Mouse (Mus musculus): ENCODE measurements around the gene Ubox5.

Gene Ubox5

DNA sequence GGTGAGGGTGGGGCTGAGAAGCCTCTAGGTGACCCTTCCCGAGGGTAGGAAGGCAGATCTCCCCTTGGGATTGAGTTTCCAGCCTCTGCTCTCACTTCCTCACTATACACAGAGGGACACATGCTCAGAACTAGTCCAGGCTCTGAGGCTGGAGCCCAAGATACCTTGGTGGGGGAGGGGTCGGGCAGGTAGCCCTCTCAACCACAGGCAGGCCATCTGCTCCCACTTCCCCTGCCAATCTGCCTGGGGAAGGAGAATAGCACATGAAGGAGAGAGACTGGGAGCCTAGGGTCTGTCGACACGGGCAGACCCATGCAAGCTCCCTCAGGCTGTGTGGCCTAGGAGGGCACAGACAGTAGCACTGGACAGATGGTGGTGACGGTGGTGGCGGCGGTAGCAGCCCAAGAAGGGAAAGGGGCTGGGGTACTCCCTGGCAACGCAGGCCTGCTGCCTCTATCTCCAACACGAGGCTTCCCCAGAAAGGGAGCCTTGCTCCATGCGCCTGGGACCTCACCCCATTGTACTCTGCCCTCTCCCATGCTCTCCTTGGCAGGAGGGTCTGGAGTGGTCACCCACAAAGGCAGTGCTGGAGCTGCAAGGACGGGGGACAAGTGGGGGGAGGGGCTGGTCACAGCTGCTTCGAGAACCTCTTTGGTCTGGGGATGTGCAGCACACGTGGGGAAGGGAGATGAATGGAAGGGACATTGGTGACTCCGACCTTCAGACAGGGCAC lies 4.3 kb upstream of the Ubox5 start:
- peak; percentile 39 for DNase-seq (ENCODE audit: extremely low spot score)

DNA sequence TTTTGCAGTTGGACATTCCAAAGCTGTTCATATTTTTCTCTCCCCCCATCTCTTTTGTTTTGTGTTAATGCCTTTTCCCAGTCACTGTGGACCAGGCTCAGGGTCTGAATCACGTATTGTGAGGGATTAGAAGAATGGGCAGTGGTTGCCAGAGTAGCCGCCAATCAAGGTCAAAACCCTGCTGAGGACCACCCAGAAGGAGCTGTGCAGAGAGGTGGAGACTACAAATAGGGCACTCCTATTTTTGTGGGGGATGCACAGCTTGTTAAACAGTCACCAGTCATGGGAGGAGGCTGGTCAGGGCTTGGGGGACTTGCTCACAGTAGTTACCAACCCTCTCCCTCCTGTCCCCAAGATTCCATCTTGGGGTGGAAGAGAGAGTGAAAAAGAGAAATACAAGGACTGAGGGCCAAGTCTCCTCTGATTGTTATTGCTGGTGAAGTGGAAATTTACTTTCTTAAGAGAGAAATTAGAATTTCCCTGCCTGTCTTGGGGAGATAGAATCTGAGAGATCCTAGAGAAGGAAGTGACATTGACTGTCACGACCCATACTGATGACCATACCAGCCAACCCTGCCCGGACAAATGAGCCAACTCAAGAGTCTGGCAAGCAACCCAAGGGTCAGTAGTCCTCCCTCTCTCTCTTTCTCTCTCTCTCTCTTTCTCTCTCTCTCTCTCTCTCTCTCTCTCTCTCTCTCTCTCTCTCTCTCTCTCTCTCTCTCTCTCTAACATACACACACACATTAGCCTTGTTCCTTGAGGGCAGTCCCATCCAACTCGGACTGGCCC lies 3.2 kb upstream of the Ubox5 start:
- DNase-seq (ENCODE audit: extremely low spot score) = no peak

DNA sequence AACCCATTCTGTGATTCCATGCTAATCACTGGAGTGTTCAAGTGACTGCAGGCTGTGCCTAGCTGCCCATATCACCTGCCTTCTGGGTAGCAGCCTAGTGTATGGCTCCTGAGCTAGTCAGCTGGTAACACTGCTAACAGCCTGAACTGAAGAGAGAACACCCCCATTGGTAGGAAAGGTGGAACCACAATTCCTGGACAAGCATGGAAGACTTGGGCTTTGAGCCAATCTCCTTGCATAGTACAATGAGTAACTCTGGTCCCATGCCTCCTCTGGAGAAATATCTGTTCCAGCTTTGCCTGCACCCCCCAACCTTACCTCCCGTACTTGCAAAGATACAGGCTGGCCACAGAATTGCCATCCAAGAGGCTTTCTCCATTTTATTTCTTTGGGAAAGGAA lies 2.6 kb upstream of the Ubox5 start:
- DNase-seq (ENCODE audit: extremely low spot score) = no peak

DNA sequence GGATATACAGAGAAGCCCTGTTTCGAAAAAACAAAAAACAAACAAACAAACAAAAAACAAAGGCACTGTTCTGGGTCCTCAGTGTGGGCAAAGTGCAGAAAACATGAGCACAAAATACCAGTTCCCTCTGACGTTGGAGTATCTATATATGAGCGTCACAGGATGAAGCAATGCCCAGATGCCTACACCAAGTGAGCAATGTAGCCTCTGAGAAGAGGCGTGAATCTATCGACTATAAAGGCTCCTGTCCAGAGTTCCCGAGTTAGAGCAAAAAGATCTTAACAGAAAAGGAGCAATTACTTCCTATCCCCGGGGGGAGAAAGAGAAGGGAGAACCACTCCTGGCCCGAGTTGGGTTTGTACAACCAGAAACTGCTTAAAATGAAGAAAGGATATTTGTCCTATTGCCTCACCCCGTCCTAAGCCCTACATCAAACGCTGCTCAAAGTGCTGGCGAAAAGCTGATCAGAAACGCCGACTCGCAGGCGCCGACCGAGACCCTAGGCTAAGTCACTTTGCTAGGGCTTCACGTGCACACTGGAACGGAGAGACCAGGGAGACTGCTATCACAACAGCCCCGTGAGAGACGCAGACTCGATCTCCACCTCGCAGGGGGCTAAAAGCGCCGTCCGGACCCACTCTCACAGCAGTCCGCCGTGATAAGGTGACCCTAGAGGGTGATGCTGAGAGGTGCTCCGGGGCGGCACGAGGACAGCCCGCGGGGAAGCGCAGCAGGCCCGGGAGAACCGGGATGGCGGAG lies 579 bp downstream of the Ubox5 start:
- DNase-seq (ENCODE audit: extremely low spot score) = no peak

DNA sequence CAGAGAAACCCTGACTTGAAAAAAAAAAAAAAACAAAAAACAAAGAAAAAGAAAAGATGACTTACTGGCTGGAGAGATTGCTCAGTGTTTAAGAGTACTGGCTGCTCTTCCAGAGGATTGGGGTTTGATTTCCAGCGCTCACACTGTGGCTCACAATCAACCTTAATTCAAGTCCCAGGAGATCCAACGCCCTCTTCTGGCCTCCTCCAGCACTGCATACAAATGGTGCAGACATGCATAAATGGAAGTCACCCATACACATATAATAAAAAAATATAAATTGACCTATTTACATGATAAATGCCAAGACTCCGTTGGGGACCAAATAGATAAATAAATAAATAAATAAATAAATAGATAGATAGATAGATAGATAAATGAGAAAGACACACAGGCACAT lies 1.4 kb downstream of the Ubox5 start:
- no peak for DNase-seq (ENCODE audit: extremely low spot score)

DNA sequence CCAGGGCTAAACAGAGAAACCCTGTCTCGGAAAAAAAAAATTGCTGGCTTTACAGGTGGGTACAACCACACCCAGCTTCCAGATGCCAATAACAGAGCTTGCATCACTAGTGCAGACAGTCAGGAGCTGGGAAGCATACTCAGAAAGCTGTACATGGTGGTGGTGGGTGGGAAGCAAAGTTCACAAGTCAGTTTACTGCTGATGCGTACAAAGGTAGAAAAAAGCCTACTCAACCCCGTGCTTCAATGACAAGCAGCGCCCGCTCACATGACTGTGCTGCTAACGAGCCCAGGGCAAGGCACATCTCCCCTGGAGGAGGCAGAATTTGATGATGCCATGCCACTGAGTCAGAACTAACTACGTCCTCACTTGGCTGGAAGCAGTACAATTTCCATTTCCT lies 10.9 kb downstream of the Ubox5 start:
- DNase-seq (ENCODE audit: extremely low spot score) = no peak

DNA sequence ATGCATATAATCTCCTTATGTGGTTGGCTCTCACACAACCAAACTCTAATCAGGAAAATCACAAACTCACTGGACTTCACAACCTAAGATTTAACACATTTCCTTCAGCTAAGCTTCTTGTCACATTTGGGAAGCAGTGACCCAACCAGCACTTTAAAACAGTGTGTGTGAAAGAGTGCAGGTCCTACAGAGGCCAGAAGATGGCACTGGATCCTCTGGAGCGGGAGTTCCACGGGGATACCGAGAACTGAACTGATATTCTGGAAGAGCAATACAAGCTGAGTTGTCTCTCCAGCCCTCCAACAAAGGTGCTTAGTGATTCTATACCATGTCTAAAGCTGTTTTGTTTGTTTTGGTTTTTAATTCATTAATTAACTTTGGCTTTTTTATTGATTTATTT lies 16.7 kb downstream of the Ubox5 start:
- no peak for DNase-seq (ENCODE audit: extremely low spot score)

DNA sequence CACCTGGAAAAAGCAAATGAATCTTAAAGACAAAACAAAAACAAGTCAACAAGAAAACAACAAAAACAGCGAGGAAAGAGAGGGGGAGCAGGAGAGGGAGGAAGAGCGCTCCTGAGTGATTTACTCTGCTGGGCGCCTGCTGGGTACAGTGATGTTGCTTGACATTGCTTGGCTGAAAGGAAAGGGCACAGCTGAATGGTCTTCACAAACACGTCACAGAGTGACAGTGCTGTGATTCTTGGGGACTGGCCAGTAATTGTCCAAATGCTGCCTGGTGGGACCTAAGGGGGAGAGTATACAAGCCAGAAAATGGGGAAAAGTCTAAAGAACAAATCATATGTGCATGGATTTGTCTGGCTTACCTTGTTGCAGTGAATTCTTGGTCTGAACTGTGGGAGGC lies 27.6 kb downstream of the Ubox5 start:
- no peak for DNase-seq (ENCODE audit: extremely low spot score)

DNA sequence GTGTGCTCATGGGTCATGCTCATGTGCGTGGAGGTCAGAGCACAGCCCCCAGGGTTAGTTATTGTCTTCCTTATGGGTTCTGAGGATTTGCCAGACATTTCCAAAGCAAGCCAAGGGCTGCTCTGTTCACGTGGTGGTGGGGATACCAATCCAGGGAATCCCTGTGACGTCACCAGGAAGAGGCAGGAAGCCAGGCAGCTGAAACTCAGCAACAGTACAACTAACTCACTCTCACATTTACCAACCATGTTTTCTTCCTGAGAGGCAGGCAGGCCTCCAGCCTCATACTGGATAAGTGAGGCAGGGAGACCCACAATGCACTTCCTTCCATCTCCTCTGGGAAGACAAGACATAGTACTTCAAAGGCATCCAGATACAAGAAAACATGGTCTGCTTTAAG lies 31.4 kb downstream of the Ubox5 start:
- no peak for DNase-seq (ENCODE audit: extremely low spot score)

DNA sequence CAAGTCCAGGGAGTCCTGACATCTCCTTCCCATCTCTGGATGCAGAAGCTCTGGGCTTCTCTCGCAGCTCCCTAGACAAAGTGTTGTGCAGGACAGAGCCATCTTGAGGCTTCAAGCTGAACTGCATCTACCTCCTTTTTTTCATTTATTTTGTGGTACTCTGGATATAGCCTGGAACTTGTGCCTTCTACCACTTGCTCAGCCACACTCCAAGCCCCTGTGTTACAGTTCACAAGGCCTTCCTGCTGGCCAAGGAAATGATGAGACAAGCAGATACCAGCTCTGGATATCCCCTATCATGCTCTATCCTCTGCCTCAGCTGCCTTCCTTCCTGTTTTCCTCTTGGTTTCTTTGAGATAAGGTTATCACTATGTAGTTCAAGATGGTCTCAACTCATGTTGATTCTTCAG lies 32.2 kb downstream of the Ubox5 start:
- no peak for DNase-seq (ENCODE audit: extremely low spot score)

DNA sequence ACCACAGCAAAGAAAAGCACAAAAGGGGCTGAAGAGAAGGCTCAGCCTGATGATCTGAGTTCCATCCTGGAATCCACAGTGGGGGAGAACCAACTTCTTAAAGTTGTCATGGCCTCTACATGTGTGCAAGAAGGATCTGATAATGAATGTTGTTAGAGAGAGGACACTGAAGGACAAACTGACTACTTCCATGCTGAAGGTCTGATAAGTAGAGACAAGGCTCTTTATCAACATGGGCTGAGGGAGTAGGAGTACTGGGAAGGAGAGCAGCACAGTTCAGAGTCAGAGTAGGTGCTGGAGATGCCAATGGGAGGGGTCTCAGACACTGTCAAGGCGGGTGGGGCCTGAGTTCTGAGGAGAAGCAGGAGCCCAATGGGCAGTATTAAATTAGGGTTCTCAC lies 34.2 kb downstream of the Ubox5 start:
- no peak for DNase-seq (ENCODE audit: extremely low spot score)

DNA sequence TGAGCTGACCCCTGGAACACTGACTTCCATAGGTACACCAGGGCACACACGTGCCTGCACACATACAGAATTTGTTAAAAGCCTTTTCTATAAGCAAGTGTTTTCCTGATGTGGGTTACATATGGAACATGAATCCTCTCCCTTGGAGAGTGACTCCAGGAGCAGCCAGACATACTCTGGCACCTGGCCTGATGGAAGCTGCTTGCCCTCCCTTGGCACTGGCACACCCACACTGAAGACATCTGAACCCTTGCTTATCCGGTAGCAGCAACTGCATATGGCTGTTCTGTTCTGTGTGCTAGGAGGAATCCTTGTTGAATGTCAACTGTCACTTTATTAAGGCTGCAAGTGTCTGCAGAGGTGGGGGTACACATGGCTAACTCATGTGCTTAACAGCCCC lies 38.8 kb downstream of the Ubox5 start:
- DNase-seq (ENCODE audit: extremely low spot score) = no peak

DNA sequence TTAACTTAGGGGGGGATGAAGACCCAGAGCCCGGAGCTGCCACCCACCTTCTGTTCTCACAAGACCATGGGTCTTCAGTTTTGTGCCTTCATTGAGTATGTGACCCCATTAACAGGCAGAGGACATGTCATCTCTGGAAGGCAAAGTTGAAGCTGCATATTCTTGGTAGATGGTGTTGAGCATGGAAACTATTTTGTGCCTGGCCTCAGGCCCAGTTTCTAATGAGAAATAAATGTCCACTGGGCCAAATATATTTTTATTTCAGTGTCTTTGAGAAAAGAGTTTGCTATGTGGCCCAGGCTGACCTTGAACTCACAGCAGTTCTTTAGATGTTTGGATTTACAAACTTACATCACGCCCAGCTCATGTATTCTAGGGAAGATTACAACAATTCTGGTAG lies 40.1 kb downstream of the Ubox5 start:
- no peak for DNase-seq (ENCODE audit: extremely low spot score)

DNA sequence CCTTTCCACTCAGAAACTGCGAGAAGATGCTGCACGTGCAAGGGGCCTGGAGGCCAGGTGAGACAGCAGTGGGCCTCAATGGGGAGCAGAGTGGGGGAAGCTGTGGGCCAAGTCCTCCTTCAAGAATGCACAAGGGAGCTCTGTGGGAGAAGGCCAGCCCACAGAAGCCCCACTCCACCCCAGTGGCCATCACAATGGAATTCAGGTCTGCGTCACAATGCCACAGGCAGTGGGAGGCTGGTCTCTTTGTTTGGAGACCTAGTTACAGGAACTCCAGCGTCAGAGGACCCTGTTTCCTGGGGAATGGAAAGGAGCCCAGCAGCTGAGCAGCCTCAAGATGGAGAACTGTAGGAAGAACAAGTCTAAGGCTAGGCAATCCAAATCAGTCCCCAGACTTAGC lies 40.7 kb downstream of the Ubox5 start:
- DNase-seq (ENCODE audit: extremely low spot score) = no peak

DNA sequence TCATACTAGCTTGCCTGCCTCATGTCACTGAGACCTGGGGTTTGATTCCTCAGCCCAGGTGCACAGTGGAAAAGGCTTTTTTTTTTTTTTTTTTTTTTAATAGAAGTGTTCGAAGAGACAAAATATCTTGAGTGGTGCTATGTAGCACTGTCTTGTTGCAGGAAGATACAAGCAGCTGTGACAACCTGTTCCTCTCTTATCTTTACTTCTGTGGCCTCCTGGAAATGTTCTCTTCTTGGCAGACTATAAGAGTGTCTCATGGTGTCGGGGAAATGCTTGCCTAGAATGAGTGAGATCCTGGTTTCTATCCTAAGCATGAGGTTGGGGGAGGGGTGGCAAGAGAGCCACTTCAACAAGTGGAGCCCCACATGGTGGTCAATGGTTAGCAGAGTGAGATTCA lies 41.5 kb downstream of the Ubox5 start:
- no peak for DNase-seq (ENCODE audit: extremely low spot score)

DNA sequence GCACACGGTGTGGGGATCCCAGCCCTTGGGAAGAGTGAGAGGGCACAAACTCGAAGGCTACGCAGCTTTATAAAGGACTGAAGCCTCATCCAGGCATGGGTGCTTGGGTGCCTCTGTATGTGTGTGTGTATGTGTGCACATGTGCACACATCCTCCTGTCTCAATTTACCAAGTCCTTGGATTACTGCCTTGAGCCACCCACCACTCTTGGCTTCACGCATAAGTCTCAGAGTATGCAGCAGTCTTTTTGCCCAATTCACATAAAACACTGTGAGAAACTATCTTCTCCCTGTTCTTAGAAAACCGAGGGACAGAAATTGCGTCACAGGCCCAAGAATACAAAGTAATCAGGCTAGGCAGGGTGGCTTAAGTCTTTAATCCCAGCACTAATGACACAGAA lies 43.8 kb downstream of the Ubox5 start:
- DNase-seq (ENCODE audit: extremely low spot score) = no peak

DNA sequence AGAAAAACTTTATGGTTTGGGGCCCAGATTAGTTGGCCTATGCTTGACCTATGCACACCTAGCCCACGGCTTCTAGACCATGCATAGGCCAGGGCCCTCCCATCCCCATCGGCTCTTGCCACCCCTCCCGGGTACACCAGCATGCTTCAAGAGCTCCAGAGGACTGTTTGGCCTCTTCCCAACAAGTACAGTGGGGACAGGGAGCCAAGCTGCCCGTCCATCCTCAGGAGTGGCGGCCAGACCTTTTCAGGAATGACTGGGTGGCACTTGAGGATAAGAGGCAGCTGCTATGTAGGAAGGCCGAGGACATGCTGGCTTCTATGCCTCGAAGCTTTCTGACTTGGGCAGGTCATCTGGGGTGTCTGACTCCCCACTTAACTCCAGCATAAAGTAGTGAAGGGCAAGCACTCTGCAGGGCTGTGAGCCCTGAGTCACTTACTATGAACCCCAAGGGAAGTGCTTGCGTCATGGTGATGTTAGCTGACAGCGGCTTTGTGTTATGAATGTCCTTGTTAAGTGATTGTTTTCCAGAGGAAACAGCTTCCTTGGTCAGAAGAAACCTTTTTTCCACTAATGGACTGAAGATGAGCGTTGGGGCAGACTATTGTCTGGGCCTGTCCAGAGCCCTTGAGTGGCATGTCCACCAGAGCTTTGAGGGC lies 45.8 kb downstream of the Ubox5 start:
- no peak for DNase-seq (ENCODE audit: extremely low spot score)

DNA sequence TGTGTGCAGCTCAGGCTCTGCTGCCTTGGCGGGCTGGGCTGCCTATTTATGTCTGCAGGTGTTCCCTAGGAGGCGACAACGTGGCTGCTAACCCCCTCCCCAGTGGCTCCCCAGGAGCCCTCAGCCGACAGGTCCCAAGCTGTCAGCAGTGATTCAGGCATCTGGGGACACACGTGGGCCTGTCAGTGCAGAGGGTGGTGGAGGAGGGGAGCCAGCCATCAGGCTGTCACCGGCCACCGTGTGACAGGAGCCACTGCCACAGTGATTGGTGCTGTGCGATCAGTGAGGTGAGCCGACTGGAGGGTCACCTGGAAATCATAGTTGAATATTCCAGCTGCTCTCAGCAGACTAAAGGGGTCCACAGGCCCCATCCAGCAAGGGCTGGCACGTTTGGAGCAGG lies 47.3 kb downstream of the Ubox5 start, which contains the start of gene Avp:
Gene Avp (minus strand): TSS at position 3 of the 400 bp plus-strand sequence.
- DNase-seq (ENCODE audit: extremely low spot score) = no peak

DNA sequence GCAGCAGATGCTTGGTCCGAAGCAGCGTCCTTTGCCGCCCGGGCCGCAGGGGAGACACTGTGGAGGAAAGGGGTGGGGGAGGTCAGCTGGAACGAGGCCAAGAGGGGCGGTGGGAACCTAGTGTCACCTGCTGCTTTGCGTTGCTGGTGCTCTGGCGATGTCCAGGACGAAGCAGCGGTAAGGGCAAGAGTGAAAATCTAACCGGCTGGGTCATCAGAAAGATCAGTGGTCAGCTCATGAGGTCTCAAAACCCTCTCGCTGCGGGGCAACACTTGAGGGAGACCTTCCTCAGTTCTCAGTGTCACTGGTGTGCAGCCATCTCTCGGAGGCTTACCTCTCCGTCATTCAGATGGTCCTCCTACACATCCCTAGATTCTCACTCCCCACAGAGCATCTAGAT lies 48.6 kb downstream of the Ubox5 start:
- no peak for DNase-seq (ENCODE audit: extremely low spot score)

DNA sequence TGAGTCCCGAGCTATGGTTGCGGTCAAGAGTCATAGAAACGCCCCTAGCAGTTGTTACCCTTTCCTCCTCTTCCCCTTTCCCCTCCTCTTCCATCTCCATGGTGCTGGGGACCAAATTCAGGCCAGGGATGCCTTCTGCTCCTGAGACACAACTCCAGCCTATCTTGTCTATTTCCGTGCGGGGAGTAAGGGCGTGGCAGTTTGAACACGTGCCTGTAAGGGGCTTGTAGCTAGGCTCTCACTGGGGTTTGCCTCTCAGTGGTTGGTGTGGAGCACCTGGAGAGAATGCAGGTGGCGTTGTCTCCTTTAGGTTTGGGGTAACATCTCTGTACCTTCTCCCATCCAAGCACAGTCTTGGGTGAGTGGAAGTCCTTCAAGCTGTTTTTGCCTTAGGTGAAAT lies 50.0 kb downstream of the Ubox5 start:
- no peak for DNase-seq (ENCODE audit: extremely low spot score)

DNA sequence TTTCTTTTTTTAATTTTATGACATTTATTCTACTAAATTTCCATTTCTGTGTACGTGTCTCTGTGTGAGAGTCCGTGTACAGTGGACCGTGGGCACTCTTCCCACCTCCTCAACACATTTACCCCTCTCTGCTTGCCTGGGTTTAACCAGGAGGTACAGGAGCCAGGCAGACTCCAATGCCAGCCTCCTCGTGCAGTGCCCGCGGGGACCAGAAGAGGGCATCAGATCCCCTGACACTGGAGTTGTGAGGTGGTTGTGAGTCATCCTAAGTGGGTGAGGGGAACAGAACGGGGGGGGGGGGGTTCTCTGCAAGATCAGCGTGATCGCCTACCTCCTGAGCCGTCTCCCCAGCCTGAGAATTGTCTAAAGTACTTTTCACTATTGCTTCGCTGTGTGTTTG lies 51.7 kb downstream of the Ubox5 start:
- DNase-seq (ENCODE audit: extremely low spot score) = peak; percentile 74

DNA sequence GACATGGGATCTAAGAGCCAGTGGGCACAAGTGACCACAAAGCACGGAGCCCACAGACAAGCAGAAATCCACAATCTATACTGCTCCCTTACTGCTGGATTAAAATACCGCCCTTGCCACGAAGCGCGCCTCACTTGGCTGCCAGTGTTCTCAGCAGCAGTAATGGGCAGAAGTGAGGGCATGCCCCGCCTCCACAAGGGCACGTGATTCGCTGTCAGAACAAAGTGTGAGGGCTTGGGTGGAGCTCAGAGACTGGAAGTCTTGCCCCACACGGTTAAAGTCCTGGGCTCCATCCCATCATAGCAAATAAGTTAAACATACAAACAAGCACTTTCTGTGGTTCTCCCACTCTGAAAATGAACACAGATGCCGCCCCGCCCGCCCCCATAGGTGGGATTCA lies 52.2 kb downstream of the Ubox5 start:
- DNase-seq (ENCODE audit: extremely low spot score) = peak; percentile 19
